ENCODE assay signal across 8 mouse cellular contexts in the genomic region with DNA sequence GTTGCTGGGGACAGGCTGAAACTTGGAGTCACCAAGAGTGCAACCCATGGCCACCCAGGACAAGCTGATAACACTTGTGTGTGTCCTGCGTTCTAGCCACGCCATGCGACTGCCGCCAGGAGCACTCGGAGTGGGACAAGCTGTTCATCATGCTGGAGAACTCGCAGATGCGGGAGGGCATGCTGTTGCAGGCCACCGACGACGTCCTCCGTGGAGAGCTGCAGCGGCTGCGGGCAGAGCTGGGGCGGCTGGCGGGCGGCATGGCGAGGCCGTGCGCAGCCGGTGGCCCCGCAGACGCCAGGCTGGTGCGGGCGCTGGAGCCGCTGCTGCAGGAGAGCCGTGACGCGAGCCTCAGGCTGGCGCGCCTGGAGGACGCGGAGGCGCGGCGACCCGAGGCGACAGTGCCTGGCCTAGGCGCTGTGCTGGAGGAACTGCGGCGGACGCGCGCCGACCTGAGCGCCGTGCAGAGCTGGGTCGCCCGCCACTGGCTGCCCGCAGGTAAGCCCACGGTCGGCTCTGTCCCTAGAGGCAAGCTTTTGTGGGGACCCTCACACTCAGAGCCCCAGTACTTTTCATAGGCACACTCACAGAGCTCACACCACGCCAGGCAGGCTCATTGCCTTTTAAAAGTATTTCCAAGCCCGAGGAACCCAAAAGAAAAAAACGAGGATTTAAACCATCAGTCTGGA. TPM values are rescaled to one million over a fixed set of nuclear protein-coding genes. Genes with fewer than 3 reads are reported as not detected.
A peak's percentile ranks its signal among the peaks of the same experiment; 100 is the strongest.
DNase-seq lines count a peak whose midpoint lies in the region; ATAC-seq and TF ChIP-seq lines count a peak whose summit lies in the region.

No protein-coding gene starts in this region.

- peak; percentile 93 for ATAC-seq in forebrain, postnatal 0 days
- ATAC-seq in hindbrain, embryonic 13.5 days (ENCODE audit: low FRiP score), result peak; percentile 91
- ATAC-seq in midbrain, embryonic 13.5 days, result peak; percentile 93
- ATAC-seq in stomach, embryonic 15.5 days (ENCODE audit: insufficient read depth, low FRiP score, low read depth), result peak; percentile 82

- no peak overlapping the region for H3K27ac ChIP-seq in ES-Bruce4 (ENCODE audit: insufficient read depth, low read length)
- H3K27ac ChIP-seq in forebrain, postnatal 0 days (ENCODE audit: low read depth, low read length), result peak overlapping the region; percentile 57
- H3K27ac ChIP-seq in hindbrain, embryonic 13.5 days, result peak overlapping the region; percentile 69
- H3K27ac ChIP-seq in midbrain, embryonic 13.5 days, result peak overlapping the region; percentile 56
- no peak overlapping the region; the same call in 1 of the 2 replicates for H3K27ac ChIP-seq in stomach, embryonic 15.5 days

- TF ChIP-seq POLR2A in ES-Bruce4 (IDR thresholded peaks at IDR 0.05; ENCODE audit: insufficient read depth, low read length), result no peak

- no peaks in the 10 kb centered on the region for H3K36me3 ChIP-seq in ES-Bruce4 (ENCODE audit: control insufficient read depth, insufficient read depth, low read length, poor library complexity, severe bottlenecking)
- no peaks in the 10 kb centered on the region for H3K36me3 ChIP-seq in forebrain, postnatal 0 days (ENCODE audit: insufficient read depth)
- no peaks in the 10 kb centered on the region for H3K36me3 ChIP-seq in hindbrain, embryonic 13.5 days
- H3K36me3 ChIP-seq in midbrain, embryonic 13.5 days, result no peaks in the 10 kb centered on the region
- H3K36me3 ChIP-seq in stomach, embryonic 15.5 days, result no peaks in the 10 kb centered on the region

- H3K4me1 ChIP-seq in ES-Bruce4 (ENCODE audit: control insufficient read depth, insufficient read depth, low read length), result no peaks in the 10 kb centered on the region
- no peaks in the 10 kb centered on the region for H3K4me1 ChIP-seq in forebrain, postnatal 0 days (ENCODE audit: insufficient read depth)
- peaks cover 25% of the 10 kb centered on the region for H3K4me1 ChIP-seq in hindbrain, embryonic 13.5 days (replicated peaks)
- H3K4me1 ChIP-seq in midbrain, embryonic 13.5 days (replicated peaks), result peaks cover 19% of the 10 kb centered on the region
- peaks cover 8% of the 10 kb centered on the region; the same call in 1 of the 2 replicates for H3K4me1 ChIP-seq in stomach, embryonic 15.5 days

- peak overlapping the region; percentile 95 for H3K4me2 ChIP-seq in forebrain, postnatal 0 days (ENCODE audit: low read depth)
- peak overlapping the region; percentile 95 for H3K4me2 ChIP-seq in hindbrain, embryonic 13.5 days
- H3K4me2 ChIP-seq in midbrain, embryonic 13.5 days (replicated peaks), result peak overlapping the region; percentile 95
- peak overlapping the region; percentile 99 for H3K4me2 ChIP-seq in stomach, embryonic 15.5 days

- no peaks in the 10 kb centered on the region for H3K9me3 ChIP-seq in ES-Bruce4 (replicated peaks; ENCODE audit: control insufficient read depth, insufficient read depth, low read length, poor library complexity, severe bottlenecking)
- H3K9me3 ChIP-seq in forebrain, postnatal 0 days (ENCODE audit: low read length), result no peaks in the 10 kb centered on the region
- no peaks in the 10 kb centered on the region for H3K9me3 ChIP-seq in hindbrain, embryonic 13.5 days
- H3K9me3 ChIP-seq in midbrain, embryonic 13.5 days, result no peaks in the 10 kb centered on the region
- H3K9me3 ChIP-seq in stomach, embryonic 15.5 days, result no peaks in the 10 kb centered on the region

- H3K9ac ChIP-seq in ES-Bruce4 (ENCODE audit: low read depth, poor library complexity, severe bottlenecking), result 0 out of 2 replicates have a peak overlapping the region, but pooled peaks have one; percentile 0
- peak overlapping the region; percentile 65 for H3K9ac ChIP-seq in forebrain, postnatal 0 days
- peak overlapping the region; percentile 77 for H3K9ac ChIP-seq in hindbrain, embryonic 13.5 days
- H3K9ac ChIP-seq in midbrain, embryonic 13.5 days (replicated peaks), result peak overlapping the region; percentile 82
- peak overlapping the region; percentile 41 for H3K9ac ChIP-seq in stomach, embryonic 15.5 days

- DNase-seq in adrenal gland, postnatal 14 days, result peak; percentile 63
- peak; percentile 59 for DNase-seq in forebrain, postnatal 0 days
- DNase-seq in left cerebral cortex, postnatal 36 days (ENCODE audit: low spot score in 2 of 2), result peak; percentile 43 to 71
- no peak for DNase-seq in MN1 (ENCODE audit: low spot score)

- TF ChIP-seq CTCF in ES-Bruce4 (IDR thresholded peaks at IDR 0.05; ENCODE audit: low read depth, low read length), result no peak
- peak; percentile 6; the same call in 1 of the 2 replicates for TF ChIP-seq CTCF in forebrain, postnatal 0 days (IDR thresholded peaks at IDR 0.05; ENCODE audit: low read depth)

- intact Hi-C loops in left cerebral cortex, postnatal 36 days (cut with DNase I), result loop anchor here (5.0 kb wide), 1 partner anchor 218 kb away; no protein-coding TSS in a partner anchor

- WGBS in forebrain, postnatal 0 days, result under 1% methylated on average over 54 of the region's 54 CpGs
- WGBS in hindbrain, embryonic 13.5 days, result under 1% methylated on average over 54 of the region's 54 CpGs
- WGBS in midbrain, embryonic 13.5 days, result under 1% methylated on average over 50 of the region's 54 CpGs
- under 1% methylated on average over 51 of the region's 54 CpGs for WGBS in stomach, embryonic 15.5 days

- peak overlapping the region; percentile 36 for H3K4me3 ChIP-seq in ES-Bruce4 (ENCODE audit: low read depth, low read length)
- H3K4me3 ChIP-seq in forebrain, postnatal 0 days (ENCODE audit: low read depth, low read length), result peak overlapping the region; percentile 58
- peak overlapping the region; percentile 59 for H3K4me3 ChIP-seq in hindbrain, embryonic 13.5 days
- H3K4me3 ChIP-seq in midbrain, embryonic 13.5 days (replicated peaks), result peak overlapping the region; percentile 61
- H3K4me3 ChIP-seq in stomach, embryonic 15.5 days (replicated peaks), result peak overlapping the region; percentile 54

- H3K27me3 ChIP-seq in ES-Bruce4 (ENCODE audit: control insufficient read depth, insufficient read depth, low read length, poor library complexity, severe bottlenecking), result peaks cover 4% of the 10 kb centered on the region
- no peaks in the 10 kb centered on the region for H3K27me3 ChIP-seq in forebrain, postnatal 0 days (ENCODE audit: insufficient read depth, low read length)
- peaks cover 37% of the 10 kb centered on the region for H3K27me3 ChIP-seq in hindbrain, embryonic 13.5 days
- peaks cover 18% of the 10 kb centered on the region for H3K27me3 ChIP-seq in midbrain, embryonic 13.5 days
- peaks cover 8% of the 10 kb centered on the region for H3K27me3 ChIP-seq in stomach, embryonic 15.5 days (replicated peaks)

- TF ChIP-seq EP300 in ES-Bruce4 (IDR thresholded peaks at IDR 0.05; ENCODE audit: insufficient read depth, low read depth, low read length), result no peak

RNA-seq across cellular contexts. Expression of gene Ptx3, which starts 1.0 kb away (rescaled TPM):
- polyA plus RNA-seq in ES-Bruce4 (2011; ENCODE audit: insufficient read depth, insufficient read length, low read depth, missing spikeins), result 0.47 TPM in 1 of 2 replicates, not detected in the other
- total RNA-seq in adrenal gland, postnatal 14 days (2021), result 0.44 and 0.45 TPM in 2 replicates
- total RNA-seq in forebrain, postnatal 0 days (2014; rRNA removed), result 2.9 and 3.0 TPM in 2 replicates
- polyA plus RNA-seq in forebrain, postnatal 0 days (2015; fragmentation: Nextera tagmentation; extraction: Ambion mirVana), result 8.4 TPM in 2 replicates
- polyA plus RNA-seq in hindbrain, embryonic 13.5 days (2015; fragmentation: Nextera tagmentation; extraction: Ambion mirVana), result 8.8 and 9.6 TPM in 2 replicates
- total RNA-seq in left cerebral cortex, postnatal 36 days (2021), result under 1 TPM; 0.20 to 0.54 TPM
- polyA plus RNA-seq in midbrain, embryonic 13.5 days (2015; fragmentation: Nextera tagmentation; extraction: Ambion mirVana), result 12.3 and 14.1 TPM in 2 replicates
- 4.8 and 4.9 TPM in 2 replicates for polyA plus RNA-seq in stomach, embryonic 15.5 days (2015; fragmentation: Nextera tagmentation; extraction: Ambion mirVana)

Comparison
In these comparisons a context has a peak if more than half of its experiments do, and no peak if none do; other contexts are left out.
1. H3K27ac ChIP-seq: peak in forebrain, postnatal 0 days (single experiment), hindbrain, embryonic 13.5 days (single experiment) and midbrain, embryonic 13.5 days (single experiment); none in ES-Bruce4 (single experiment) and stomach, embryonic 15.5 days (single experiment).
2. H3K9ac ChIP-seq: peak in every context shown above with its lines; median percentile 82 in midbrain, embryonic 13.5 days; 77 in hindbrain, embryonic 13.5 days; 65 in forebrain, postnatal 0 days; 41 in stomach, embryonic 15.5 days; 0 in ES-Bruce4.
3. Peak in every context shown above with its lines, with median percentiles within 50 percentile points of each other: H3K4me3 ChIP-seq, ATAC-seq and H3K4me2 ChIP-seq.